Mouse (Mus musculus): ENCODE measurements around the gene St14. TPM values are rescaled to one million over a fixed set of nuclear protein-coding genes. Genes with fewer than 3 reads are reported as not detected.

Gene St14
- polyA plus RNA-seq, 1 experiment from 2014 or later, result not detected

DNA sequence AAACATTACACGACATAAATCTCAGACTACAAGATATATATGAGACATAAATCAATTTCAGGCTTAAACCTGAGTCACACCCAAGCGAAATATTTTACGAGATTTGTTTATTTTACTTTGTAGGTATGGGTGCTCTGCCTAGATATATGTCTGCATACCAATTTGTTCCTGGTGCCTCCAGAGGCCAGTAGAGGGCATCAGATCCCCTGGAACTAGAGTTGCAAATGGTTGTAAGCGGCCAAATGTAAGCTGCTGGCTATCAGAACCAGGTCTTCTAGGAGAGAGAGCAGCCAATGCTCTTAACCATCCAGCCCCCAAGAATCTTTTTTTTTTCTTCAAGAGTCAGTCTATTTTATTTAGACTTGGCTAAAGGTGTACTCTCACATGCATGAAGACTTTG lies 28.3 kb upstream of the St14 start:
- ChIA-PET POLR2A (no interaction called here), CTCF (interaction anchor here (1.1 to 1.5 kb wide), 2 partner anchors 20 to 202 kb away, joined by 3 read pairs; no protein-coding TSS in a partner anchor)
- ATAC-seq (no peak), DNase-seq (ENCODE audit: low read depth, low spot score) (no peak)
- H3K27me3 ChIP-seq, result no peaks in the 10 kb centered on the region
- in situ Hi-C loops (cut with MboI; ENCODE audit: low pct_unique_long_range_greater_than_20kb), result loop anchor here (25.0 kb wide), 1 partner anchor 377 kb away; no protein-coding TSS in a partner anchor
- TF ChIP-seq CTCF (IDR thresholded peaks at IDR 0.05), result peak; percentile 67

- DNase-seq (ENCODE audit: low read depth, low spot score) (no peak), ATAC-seq (peak; percentile 67)
- ChIA-PET POLR2A (no interaction called here), CTCF (interaction anchor here (1.0 to 2.3 kb wide), 4 partner anchors 46 to 199 kb away, joined by 3 to 11 read pairs (median 6); no protein-coding TSS in a partner anchor)
- no peaks in the 10 kb centered on the region for H3K27me3 ChIP-seq
- no peak for TF ChIP-seq CTCF (IDR thresholded peaks at IDR 0.05)
- in situ Hi-C loops (cut with MboI; ENCODE audit: low pct_unique_long_range_greater_than_20kb), result loop anchor here (25.0 kb wide), 1 partner anchor 381 kb away; no protein-coding TSS in a partner anchor
Observed at GRCm38 (mm10) chr9:31156594-31156993, 24.9 kb upstream of the St14 start.

GRCm38 (mm10) chr9:31151050-31151449 lies 19.4 kb upstream of the St14 start:
- no peak for ATAC-seq
- in situ Hi-C loops (cut with MboI; ENCODE audit: low pct_unique_long_range_greater_than_20kb), result loop anchor here (5.0 to 25.0 kb wide), 2 partner anchors 196 to 386 kb away; no protein-coding TSS in a partner anchor
- CTCF ChIA-PET, result interaction anchor here (0.7 to 3.4 kb wide), 5 partner anchors 11 to 197 kb away, joined by 3 to 7 read pairs (median 3); no protein-coding TSS in a partner anchor

DNA sequence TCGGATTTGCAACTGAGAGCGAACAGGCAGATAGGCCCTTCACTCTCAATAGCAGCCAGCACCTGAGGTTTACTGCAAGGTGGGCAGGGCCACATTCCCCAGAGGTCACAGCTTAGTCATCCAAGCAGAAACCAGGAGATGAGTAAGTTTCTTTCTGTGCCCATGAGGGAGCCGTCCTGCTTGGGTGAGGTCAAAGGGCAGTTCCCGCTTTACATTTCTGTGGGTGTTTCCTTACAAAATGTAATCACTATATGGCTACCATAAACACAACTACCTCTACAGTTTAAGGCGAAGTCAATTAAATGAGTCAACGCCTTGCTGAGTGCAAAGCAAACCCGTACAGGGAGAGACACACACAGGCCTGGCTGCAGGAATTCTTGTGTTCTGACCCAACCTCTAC lies 16.5 kb upstream of the St14 start:
- no peak for TF ChIP-seq CTCF (IDR thresholded peaks at IDR 0.05)

More at GRCm38 (mm10) chr9:31151050-31151449, 19.4 kb upstream of the St14 start:
- DNase-seq (ENCODE audit: low read depth, low spot score), result no peak
- peak; percentile 60 for TF ChIP-seq CTCF (IDR thresholded peaks at IDR 0.05)
- POLR2A ChIA-PET, result interaction anchor here (0.5 to 0.6 kb wide), 2 partner anchors 194 to 267 kb away, joined by 3 read pairs; no protein-coding TSS in a partner anchor
- no peaks in the 10 kb centered on the region for H3K27me3 ChIP-seq

GRCm38 (mm10) chr9:31145272-31145925 lies 13.7 kb upstream of the St14 start:
- ATAC-seq (no peak), DNase-seq (ENCODE audit: low read depth, low spot score) (no peak)
- CTCF ChIA-PET, result no interaction called here
- in situ Hi-C loops (cut with MboI; ENCODE audit: low pct_unique_long_range_greater_than_20kb), result no loop called here
- H3K27me3 ChIP-seq, result no peaks in the 10 kb centered on the region
- no peak for TF ChIP-seq CTCF (IDR thresholded peaks at IDR 0.05)
- POLR2A ChIA-PET, result interaction anchor here (0.7 kb wide), 1 partner anchor 9 kb away, joined by 6 read pairs; no protein-coding TSS in a partner anchor

More for the DNA sequence above, 16.5 kb upstream of the St14 start:
- H3K27me3 ChIP-seq, result no peaks in the 10 kb centered on the region
- DNase-seq (ENCODE audit: low read depth, low spot score) (no peak), ATAC-seq (no peak)
- in situ Hi-C loops (cut with MboI; ENCODE audit: low pct_unique_long_range_greater_than_20kb), result no loop called here
- POLR2A ChIA-PET, result no interaction called here
- CTCF ChIA-PET, result interaction anchor here (1.4 kb wide), 1 partner anchor 201 kb away, joined by 4 read pairs; no protein-coding TSS in a partner anchor

DNA sequence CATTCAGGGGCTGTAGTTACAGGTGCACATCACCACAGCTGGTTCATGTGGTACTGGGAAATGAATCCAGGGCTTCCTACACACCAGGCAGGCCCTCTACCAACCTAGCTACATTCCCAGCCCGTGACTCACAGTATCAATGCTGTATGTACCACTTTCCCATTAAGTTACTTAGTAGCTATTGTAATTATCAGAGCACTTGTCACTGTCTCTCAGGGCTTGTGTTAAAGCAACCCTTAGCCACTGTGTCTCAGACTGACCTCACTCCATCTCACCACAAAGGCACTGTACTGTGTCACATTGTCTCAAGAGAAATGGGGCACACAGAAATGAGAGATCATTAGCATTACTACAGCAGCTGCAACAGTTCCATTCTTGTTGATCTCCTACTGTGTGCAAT lies 11.3 kb upstream of the St14 start:
- ATAC-seq, result peak; percentile 65
- ChIA-PET POLR2A (interaction anchor here (1.1 kb wide), 1 partner anchor 69 kb away, joined by 3 read pairs; the partner anchor contains the start of gene Aplp2), CTCF (interaction anchor here (1.0 to 1.2 kb wide), 3 partner anchors 9 to 205 kb away, joined by 3 read pairs; no protein-coding TSS in a partner anchor)
- DNase-seq (ENCODE audit: low read depth, low spot score), result no peak
- no peaks in the 10 kb centered on the region for H3K27me3 ChIP-seq
- no peak for TF ChIP-seq CTCF (IDR thresholded peaks at IDR 0.05)
- in situ Hi-C loops (cut with MboI; ENCODE audit: low pct_unique_long_range_greater_than_20kb), result no loop called here

DNA sequence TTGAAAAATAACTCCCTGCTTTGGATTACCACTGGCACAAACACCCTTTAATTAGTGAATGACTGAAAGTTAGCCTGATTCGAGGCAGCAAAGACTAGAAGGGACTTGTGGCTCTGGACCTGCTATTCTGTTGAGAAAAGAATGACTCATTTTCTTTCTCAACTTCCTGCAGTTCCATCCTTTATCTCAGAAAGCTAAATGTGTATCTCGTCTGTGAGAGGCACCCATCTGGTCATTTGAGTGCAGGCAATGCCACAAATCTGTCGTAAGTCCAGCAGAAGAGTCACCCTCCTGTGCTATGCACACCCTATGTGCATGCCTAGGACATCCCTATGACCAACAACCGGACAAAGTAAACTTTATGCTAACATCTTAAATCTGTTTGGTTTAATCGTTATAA lies 1.5 kb upstream of the St14 start:
- H3K27me3 ChIP-seq, result no peaks in the 10 kb centered on the region
- ATAC-seq (no peak), DNase-seq (ENCODE audit: low read depth, low spot score) (no peak)
- no peak for TF ChIP-seq CTCF (IDR thresholded peaks at IDR 0.05)
- ChIA-PET POLR2A (no interaction called here), CTCF (no interaction called here)
- in situ Hi-C loops (cut with MboI; ENCODE audit: low pct_unique_long_range_greater_than_20kb), result no loop called here

DNA sequence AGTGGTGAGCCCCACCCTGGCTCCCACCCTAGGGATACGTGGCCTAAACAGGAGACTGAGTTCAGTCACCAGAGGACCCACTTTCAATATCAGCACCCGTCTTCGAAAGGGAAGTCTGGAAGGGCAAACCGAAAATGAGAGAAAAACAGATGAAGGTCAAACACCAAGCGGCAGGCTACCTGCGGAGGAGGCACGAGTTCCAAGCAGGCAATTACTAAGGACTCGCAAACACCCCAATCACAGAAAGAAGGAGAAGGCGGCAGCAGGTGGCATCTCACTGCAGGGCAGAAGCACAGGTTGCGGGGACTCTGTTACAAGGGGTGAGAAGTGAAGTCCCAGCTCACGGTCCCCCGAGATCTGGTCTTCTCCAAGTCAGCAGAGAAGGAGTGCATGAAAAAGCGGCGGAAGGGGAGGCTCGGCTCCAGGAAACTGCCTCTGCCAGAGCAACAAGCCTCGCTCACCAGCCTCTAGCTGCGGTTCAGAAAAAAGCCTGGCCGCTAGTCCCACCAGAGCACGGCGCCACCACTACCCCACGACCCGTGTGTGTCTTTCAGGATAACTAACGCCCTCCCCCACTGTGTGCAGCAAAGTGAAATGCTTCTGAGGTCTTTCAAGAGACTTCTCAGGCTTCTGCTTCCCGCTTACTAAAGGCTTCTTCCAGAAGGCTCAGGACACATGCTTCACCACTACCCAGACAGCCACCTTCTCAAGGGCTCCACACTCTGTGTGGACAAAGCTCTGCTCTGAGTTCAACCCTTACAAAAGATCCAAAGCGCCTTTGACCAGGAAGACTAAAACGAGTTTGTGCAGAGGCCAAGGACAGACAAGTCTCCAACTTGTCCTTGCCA lies 1.1 kb downstream of the St14 start:
- CTCF ChIA-PET, result no interaction called here
- in situ Hi-C loops (cut with MboI; ENCODE audit: low pct_unique_long_range_greater_than_20kb), result no loop called here
- TF ChIP-seq CTCF (IDR thresholded peaks at IDR 0.05), result no peak
- DNase-seq (ENCODE audit: low read depth, low spot score) (no peak), ATAC-seq (no peak)
- H3K27me3 ChIP-seq, result peaks cover under 1% of the 10 kb centered on the region
- POLR2A ChIA-PET, result no interaction called here

- CTCF ChIA-PET, result no interaction called here
Observed at GRCm38 (mm10) chr9:31129956-31130355, 1.7 kb downstream of the St14 start.

DNA sequence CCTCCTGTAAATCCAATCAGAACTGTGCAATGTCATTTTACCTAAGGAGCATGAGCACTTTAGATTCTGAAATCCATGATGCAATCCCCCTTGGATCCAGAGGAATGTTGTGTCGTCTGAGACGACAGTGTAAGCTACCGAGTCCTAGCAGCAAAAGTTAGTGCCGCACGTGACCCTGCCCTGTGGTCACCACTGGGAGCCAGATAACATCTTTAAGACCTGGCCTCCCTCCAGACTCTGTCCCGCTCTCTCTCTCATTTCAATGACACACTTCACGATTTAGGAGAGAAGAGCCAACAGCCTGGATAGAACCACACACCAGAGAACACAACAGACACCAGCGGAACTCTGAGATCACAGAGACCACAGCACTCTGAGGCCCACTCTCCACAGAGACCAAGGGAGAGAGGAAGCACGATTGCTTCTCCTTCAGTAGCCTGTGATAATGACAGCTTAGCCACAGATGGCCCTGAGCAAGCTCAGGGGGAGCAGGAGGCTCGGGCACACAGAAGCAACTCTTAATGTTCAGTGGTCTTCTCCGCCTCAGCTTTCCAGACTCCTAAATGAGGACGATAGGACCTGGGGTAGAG lies 3.7 kb downstream of the St14 start:
- ChIA-PET POLR2A (no interaction called here), CTCF (no interaction called here)
- TF ChIP-seq CTCF (IDR thresholded peaks at IDR 0.05), result no peak
- in situ Hi-C loops (cut with MboI; ENCODE audit: low pct_unique_long_range_greater_than_20kb), result no loop called here
- peaks cover 4% of the 10 kb centered on the region for H3K27me3 ChIP-seq
- no peak for DNase-seq (ENCODE audit: low read depth, low spot score)
- ATAC-seq, result no peak

More at GRCm38 (mm10) chr9:31129956-31130355, 1.7 kb downstream of the St14 start:
- in situ Hi-C loops (cut with MboI; ENCODE audit: low pct_unique_long_range_greater_than_20kb), result no loop called here
- POLR2A ChIA-PET, result no interaction called here
- no peak for TF ChIP-seq CTCF (IDR thresholded peaks at IDR 0.05)
- ATAC-seq, result no peak
- peaks cover 4% of the 10 kb centered on the region for H3K27me3 ChIP-seq
- no peak for DNase-seq (ENCODE audit: low read depth, low spot score)

Measured in Patski (cell line).